Mouse (Mus musculus): Measurements from ENCODE around the gene Smn1. TPM values are rescaled to one million over a fixed set of nuclear protein-coding genes. Genes with fewer than 3 reads are reported as not detected.

The Smn1 gene
- polyA plus RNA-seq (2012; rRNA removed): 17.5 and 19.0 TPM in 2 replicates

DNA sequence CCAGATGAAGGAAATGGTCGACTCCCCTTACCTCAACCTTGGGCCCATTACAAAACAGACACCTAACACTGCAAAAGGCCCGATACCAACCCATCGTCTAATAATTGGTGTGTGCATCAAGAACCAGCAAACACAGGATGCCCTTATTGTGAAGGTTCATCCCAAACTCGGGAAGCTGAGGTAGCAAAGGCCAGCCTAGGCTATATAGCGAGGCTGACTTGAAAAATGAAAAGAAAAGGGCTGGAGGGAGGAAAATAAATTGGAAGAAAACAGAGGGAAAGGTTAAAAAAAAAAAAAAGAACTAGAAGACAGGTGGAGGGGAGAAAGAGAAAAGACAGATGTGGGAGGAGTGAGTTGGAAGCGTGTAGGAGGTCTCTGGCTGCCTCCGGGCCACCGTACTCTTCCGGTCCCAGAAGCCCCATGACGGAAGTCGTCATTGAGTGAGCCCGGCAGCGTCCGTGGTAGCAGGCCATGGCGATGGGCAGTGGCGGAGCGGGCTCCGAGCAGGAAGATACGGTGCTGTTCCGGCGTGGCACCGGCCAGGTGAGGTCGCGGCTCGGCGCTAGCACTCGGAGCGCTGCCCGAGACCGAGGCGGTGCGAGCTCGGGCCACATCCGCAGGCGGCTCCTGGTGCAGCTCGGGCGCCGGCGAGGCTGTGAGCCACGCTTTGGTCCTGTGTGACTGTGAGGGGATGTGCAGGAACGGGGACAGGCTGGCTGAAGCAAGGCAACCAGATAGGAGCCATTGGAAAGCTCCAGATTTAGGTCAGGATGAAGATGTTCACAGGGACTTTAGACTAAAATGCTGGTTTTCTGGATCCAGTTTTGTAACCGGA is at the start of gene Smn1:
Smn1 (plus strand) TSS at position 430 of the 835 bp plus-strand sequence.
- Histone ChIP-seq H3K27ac (ENCODE audit: control insufficient read depth, insufficient read depth, low read depth, low read length) (peak within 1 kb of the TSS; percentile 24; the same call in 1 of the 2 replicates), H3K4me1 (ENCODE audit: control insufficient read depth, insufficient read depth, low read length) (peaks cover 3% of the 10 kb centered on the region), H3K4me3 (ENCODE audit: control insufficient read depth, low read depth, low read length) (peak within 1 kb of the TSS; percentile 97), H3K36me3 (ENCODE audit: control insufficient read depth, insufficient read depth, low read length) (peaks cover 3% of the 10 kb centered on the region), H3K27me3 (ENCODE audit: control insufficient read depth, insufficient read depth, low read length) (no peaks in the 10 kb centered on the region)
- TF ChIP-seq CTCF (IDR thresholded peaks at IDR 0.05; ENCODE audit: control insufficient read depth, insufficient read depth, insufficient replicate concordance, low read depth, low read length) (no peak), POLR2A (IDR thresholded peaks at IDR 0.05; ENCODE audit: control insufficient read depth, low read depth, low read length) (peak; percentile 83)

DNA sequence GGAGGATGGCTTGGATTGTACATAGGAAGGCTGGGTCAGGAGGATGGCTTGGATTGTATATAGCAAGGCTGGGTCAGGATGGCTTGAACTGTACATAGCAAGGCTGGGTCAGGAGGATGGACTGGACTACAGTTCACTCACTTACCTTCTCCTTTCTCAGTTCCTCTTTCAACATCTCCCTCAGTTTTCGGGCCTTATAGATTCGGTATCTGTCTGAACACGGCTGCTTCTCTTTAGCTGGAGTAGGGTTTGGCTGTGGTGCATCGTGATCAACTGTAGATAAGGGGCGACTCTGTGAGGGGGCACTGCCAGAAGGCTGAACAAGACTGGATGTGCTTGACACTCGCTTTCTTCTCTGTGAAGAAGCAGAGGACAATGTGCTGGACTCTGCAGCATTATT is 25.8 kb upstream of the Smn1 start:
- Histone ChIP-seq H3K36me3 (ENCODE audit: control insufficient read depth, insufficient read depth, low read length) (peaks cover 3% of the 10 kb centered on the region), H3K4me3 (ENCODE audit: control insufficient read depth, low read depth, low read length) (no peak overlapping the region), H3K4me1 (ENCODE audit: control insufficient read depth, insufficient read depth, low read length) (peaks cover 6% of the 10 kb centered on the region), H3K27me3 (ENCODE audit: control insufficient read depth, insufficient read depth, low read length) (no peaks in the 10 kb centered on the region), H3K27ac (ENCODE audit: control insufficient read depth, insufficient read depth, low read depth, low read length) (no peak overlapping the region)
- TF ChIP-seq CTCF (IDR thresholded peaks at IDR 0.05; ENCODE audit: control insufficient read depth, insufficient read depth, insufficient replicate concordance, low read depth, low read length): no peak
- TF ChIP-seq POLR2A (IDR thresholded peaks at IDR 0.05; ENCODE audit: control insufficient read depth, low read depth, low read length): no peak

DNA sequence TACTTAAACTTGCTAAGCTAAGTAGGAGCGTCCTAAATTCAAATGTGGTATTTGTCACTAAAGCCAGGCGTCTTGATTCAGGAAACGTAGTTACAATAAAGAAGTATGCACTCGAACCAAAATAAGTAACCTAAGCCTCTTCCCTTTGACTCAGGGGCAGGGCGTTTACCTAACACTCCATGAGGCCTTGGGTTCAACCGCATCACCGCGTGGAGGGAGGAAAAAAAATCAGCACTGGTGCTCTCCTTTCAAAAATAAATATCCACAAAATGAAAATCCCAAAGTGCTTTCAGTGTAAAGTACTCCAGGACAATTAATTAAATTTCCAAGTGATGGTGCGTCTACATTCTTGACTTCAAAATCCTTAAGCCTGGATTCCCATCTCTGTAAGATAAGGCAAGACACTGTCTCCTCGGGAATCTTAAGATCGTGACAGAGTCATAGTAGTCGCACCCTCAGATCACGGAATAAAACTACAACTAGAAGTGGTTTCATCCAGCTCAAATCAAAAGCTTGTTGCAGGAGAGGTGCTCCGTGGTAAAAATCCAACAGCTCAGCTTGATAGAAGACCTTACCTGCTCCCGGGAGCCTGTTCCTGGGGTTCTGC is 21.5 kb upstream of the Smn1 start:
- H3K4me3 ChIP-seq (ENCODE audit: control insufficient read depth, low read depth, low read length): peak overlapping the region; percentile 90
- H3K27me3 ChIP-seq (ENCODE audit: control insufficient read depth, insufficient read depth, low read length): no peaks in the 10 kb centered on the region
- TF ChIP-seq POLR2A (IDR thresholded peaks at IDR 0.05; ENCODE audit: control insufficient read depth, low read depth, low read length) (no peak), CTCF (IDR thresholded peaks at IDR 0.05; ENCODE audit: control insufficient read depth, insufficient read depth, insufficient replicate concordance, low read depth, low read length) (no peak)
- peaks cover 10% of the 10 kb centered on the region for H3K4me1 ChIP-seq (ENCODE audit: control insufficient read depth, insufficient read depth, low read length)
- H3K27ac ChIP-seq (ENCODE audit: control insufficient read depth, insufficient read depth, low read depth, low read length): peak overlapping the region; percentile 45
- no peaks in the 10 kb centered on the region; the same call in 1 of the 2 replicates for H3K36me3 ChIP-seq (ENCODE audit: control insufficient read depth, insufficient read depth, low read length)

DNA sequence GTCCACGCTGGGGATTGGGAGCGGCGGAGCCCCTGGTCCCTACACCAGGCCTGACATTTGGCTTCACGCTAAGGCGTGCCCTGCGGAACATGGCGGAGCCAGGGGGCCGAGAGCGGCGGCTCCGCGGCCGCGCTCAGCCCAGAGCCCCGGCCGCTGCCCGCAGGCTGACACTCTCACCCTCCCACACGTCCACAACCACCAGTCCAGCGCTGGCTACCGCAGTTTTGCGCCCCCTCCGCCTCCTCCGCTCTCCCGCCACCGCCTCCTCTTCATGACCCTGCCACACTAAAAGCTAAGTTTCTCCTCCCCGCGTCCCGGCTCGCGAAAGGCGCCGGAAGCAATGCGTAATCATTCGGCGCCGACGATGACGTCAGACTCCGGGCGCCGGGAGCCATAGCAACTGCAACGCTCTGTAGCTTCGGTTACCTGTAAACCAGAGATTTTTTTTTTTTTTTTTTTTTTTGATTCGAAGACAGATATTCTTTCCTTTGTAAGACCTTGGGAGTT is 20.9 kb upstream of the Smn1 start, which contains the start of gene Bdp1:
Bdp1 (minus strand) TSS at position 323 of the 507 bp plus-strand sequence.
- TF ChIP-seq POLR2A (IDR thresholded peaks at IDR 0.05; ENCODE audit: control insufficient read depth, low read depth, low read length) (peak; percentile 85), CTCF (IDR thresholded peaks at IDR 0.05; ENCODE audit: control insufficient read depth, insufficient read depth, insufficient replicate concordance, low read depth, low read length) (no peak)
- H3K4me3 ChIP-seq (ENCODE audit: control insufficient read depth, low read depth, low read length): peak within 1 kb of the TSS; percentile 90

DNA sequence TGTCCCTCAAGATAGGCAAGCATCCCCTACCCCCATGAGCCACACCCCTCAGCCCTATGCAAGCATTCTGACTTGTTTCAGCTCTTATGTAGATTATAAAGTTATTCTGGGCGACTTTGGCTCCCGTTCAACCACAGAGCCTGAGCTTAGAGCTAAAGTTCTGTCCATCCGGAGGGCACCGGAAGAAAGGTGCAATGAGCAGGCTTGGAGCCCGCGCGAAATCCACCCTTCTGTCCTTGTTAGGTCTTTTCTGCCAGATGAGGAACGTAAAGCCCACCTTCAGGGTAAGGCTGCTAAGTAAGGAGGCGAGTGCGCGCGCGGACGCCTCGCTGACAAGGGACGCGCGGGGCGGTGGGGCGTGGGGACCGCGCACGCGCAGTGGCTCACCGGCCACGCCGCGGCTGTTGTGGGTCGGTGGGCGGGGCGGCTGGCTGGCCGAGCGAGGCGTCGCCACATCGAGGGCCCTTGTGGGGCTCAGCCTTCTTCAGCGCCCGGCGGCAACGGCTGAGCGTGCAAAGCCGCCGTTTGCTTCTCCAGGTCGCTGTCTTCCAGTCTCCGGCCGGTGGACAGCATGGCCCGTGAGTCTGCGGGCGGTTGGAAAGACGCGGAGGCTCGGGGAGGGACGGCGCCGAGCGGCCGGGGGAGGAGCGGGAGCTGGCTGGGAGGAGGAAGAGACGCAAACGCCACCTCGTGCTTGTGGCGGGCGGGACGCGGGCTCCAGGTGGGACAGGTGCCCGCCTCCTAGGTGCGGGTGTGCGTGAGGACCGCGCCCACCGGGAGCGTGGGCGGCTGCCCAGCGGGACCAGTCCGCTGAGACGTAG is 16.8 kb upstream of the Smn1 start, which contains the start of gene Serf1:
Serf1 (plus strand) TSS at position 361 of the 821 bp plus-strand sequence.
- no peaks in the 10 kb centered on the region for H3K36me3 ChIP-seq (ENCODE audit: control insufficient read depth, insufficient read depth, low read length)
- peaks cover 7% of the 10 kb centered on the region for H3K4me1 ChIP-seq (ENCODE audit: control insufficient read depth, insufficient read depth, low read length)
- peak within 1 kb of the TSS; percentile 87 for H3K27ac ChIP-seq (ENCODE audit: control insufficient read depth, insufficient read depth, low read depth, low read length)
- peak within 1 kb of the TSS; percentile 88 for H3K4me3 ChIP-seq (ENCODE audit: control insufficient read depth, low read depth, low read length)
- H3K27me3 ChIP-seq (ENCODE audit: control insufficient read depth, insufficient read depth, low read length): no peaks in the 10 kb centered on the region
- TF ChIP-seq POLR2A (IDR thresholded peaks at IDR 0.05; ENCODE audit: control insufficient read depth, low read depth, low read length) (peak; percentile 81), CTCF (IDR thresholded peaks at IDR 0.05; ENCODE audit: control insufficient read depth, insufficient read depth, insufficient replicate concordance, low read depth, low read length) (no peak)

More for the DNA sequence above, 20.9 kb upstream of the Smn1 start, which contains the start of gene Bdp1:
- Histone ChIP-seq H3K36me3 (ENCODE audit: control insufficient read depth, insufficient read depth, low read length) (no peaks in the 10 kb centered on the region; the same call in 1 of the 2 replicates), H3K4me1 (ENCODE audit: control insufficient read depth, insufficient read depth, low read length) (peaks cover 9% of the 10 kb centered on the region), H3K27me3 (ENCODE audit: control insufficient read depth, insufficient read depth, low read length) (no peaks in the 10 kb centered on the region), H3K27ac (ENCODE audit: control insufficient read depth, insufficient read depth, low read depth, low read length) (peak within 1 kb of the TSS; percentile 91)

DNA sequence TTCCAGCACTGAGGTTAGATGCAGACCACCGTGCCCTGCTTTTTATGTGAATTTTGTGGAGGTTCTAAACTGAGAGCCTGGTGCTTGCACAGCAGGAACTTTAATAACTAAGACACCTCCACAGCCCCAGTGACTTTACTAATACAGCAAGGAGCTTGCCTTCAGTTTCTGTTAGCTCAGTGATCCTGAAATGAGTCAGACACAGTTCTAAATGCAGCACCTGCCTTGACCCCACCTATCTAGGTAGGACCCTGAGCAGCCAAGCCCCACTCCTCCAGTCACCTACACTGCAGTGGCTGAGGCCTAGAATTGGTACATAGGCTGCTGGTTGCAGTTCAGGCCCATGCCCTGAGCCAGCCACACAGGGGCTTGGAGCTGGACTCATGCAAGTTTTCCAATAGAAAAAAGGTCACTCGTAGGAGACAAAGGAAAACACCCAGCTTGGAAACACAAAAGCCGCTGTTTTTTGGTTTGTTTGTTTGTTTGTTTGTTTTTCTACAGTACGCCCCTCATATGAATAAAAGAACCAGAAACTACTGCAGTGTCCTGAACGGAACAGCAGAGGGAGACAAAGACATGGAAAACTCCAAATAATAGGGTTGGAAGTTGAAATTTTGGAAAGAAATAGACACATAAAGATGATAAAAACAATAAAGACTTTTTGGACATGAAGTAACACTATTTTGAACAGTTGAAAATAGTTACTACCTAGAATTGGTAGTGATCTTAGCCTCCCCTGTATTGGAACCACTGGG is 12.3 kb upstream of the Smn1 start:
- peaks cover 4% of the 10 kb centered on the region for H3K4me1 ChIP-seq (ENCODE audit: control insufficient read depth, insufficient read depth, low read length)
- H3K27ac ChIP-seq (ENCODE audit: control insufficient read depth, insufficient read depth, low read depth, low read length): no peak overlapping the region
- H3K27me3 ChIP-seq (ENCODE audit: control insufficient read depth, insufficient read depth, low read length): no peaks in the 10 kb centered on the region
- no peaks in the 10 kb centered on the region for H3K36me3 ChIP-seq (ENCODE audit: control insufficient read depth, insufficient read depth, low read length)
- no peak for TF ChIP-seq CTCF (IDR thresholded peaks at IDR 0.05; ENCODE audit: control insufficient read depth, insufficient read depth, insufficient replicate concordance, low read depth, low read length)
- H3K4me3 ChIP-seq (ENCODE audit: control insufficient read depth, low read depth, low read length): no peak overlapping the region
